Mouse (Mus musculus): Measurements from ENCODE around the gene Gm10271. TPM values are rescaled to one million over a fixed set of nuclear protein-coding genes. Genes with fewer than 3 reads are reported as not detected.
A peak's percentile ranks its signal among the peaks of the same experiment; 100 is the strongest.

Gm10271 gene
- polyA plus RNA-seq, 2 experiments = not detected

GRCm38 (mm10) chr10:116956483-116957158 lies 15.8 kb downstream of the Gm10271 start:
- H3K27ac ChIP-seq (replicated peaks; ENCODE audit: low read depth, low read length) = no peak overlapping the region
- TF ChIP-seq POLR2A (IDR thresholded peaks at IDR 0.05; ENCODE audit: borderline replicate concordance, extremely low read depth, insufficient read depth, insufficient read length) = no peak
- H3K9me3 ChIP-seq (ENCODE audit: control insufficient read depth, low read length) = no peaks in the 10 kb centered on the region; the same call in 1 of the 2 replicates
- H3K4me2 ChIP-seq (replicated peaks; ENCODE audit: low read depth, low read length, severe bottlenecking) = no peak overlapping the region
- no peak overlapping the region for H3K4me3 ChIP-seq (replicated peaks; ENCODE audit: low read length)
- 89% methylated on average over 11 of the region's 11 CpGs for WGBS
- no peaks in the 10 kb centered on the region for H3K27me3 ChIP-seq (ENCODE audit: control insufficient read depth, insufficient read depth, low read length)
- H3K36me3 ChIP-seq (ENCODE audit: control insufficient read depth, insufficient read depth, low read length) = no peaks in the 10 kb centered on the region
- no peak overlapping the region for H3K9ac ChIP-seq (ENCODE audit: low read depth, low read length, severe bottlenecking)
- ATAC-seq (ENCODE audit: low FRiP score, low read depth) = no peak
- DNase-seq (ENCODE audit: low spot score) = no peak
- H3K4me1 ChIP-seq (ENCODE audit: control insufficient read depth, insufficient read depth, low read length) = no peaks in the 10 kb centered on the region

GRCm38 (mm10) chr10:116955191-116955590 lies 17.2 kb downstream of the Gm10271 start:
- no peak for TF ChIP-seq POLR2A (IDR thresholded peaks at IDR 0.05; ENCODE audit: borderline replicate concordance, extremely low read depth, insufficient read depth, insufficient read length)
- Histone ChIP-seq H3K36me3 (ENCODE audit: control insufficient read depth, insufficient read depth, low read length) (no peaks in the 10 kb centered on the region), H3K4me1 (ENCODE audit: control insufficient read depth, insufficient read depth, low read length) (no peaks in the 10 kb centered on the region), H3K4me3 (replicated peaks; ENCODE audit: low read length) (no peak overlapping the region), H3K9ac (ENCODE audit: low read depth, low read length, severe bottlenecking) (no peak overlapping the region), H3K27me3 (ENCODE audit: control insufficient read depth, insufficient read depth, low read length) (no peaks in the 10 kb centered on the region), H3K27ac (replicated peaks; ENCODE audit: low read depth, low read length) (no peak overlapping the region), H3K9me3 (ENCODE audit: control insufficient read depth, low read length) (no peaks in the 10 kb centered on the region; the same call in 1 of the 2 replicates), H3K4me2 (replicated peaks; ENCODE audit: low read depth, low read length, severe bottlenecking) (no peak overlapping the region)
- ATAC-seq (ENCODE audit: low FRiP score, low read depth) (no peak), DNase-seq (ENCODE audit: low spot score) (no peak)
- WGBS = 88% methylated on average over 6 of the region's 6 CpGs

DNA sequence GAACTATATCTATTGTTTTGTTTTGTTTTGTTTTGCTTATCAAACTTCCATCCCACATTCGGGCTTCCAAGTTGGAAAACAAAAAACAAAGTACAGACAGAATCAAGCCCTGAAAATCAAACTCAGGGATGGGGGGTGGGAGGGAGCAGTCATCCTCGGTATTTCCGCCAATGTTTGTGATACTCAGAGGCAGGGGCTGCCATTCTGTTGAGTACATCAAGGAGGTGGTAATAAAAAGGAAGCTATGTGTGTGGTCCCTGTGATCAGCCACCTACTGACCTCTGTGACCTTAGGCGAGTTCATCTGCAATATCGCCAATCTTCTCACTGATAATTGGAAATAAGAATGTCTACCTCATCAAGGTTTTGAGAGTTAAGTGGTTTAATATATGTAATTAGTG lies 21.5 kb downstream of the Gm10271 start:
- no peak overlapping the region for H3K9ac ChIP-seq (ENCODE audit: low read depth, low read length, severe bottlenecking)
- no peak for DNase-seq (ENCODE audit: low spot score)
- WGBS = 19% methylated on average over 5 of the region's 5 CpGs
- peak overlapping the region; percentile 66 for H3K4me2 ChIP-seq (replicated peaks; ENCODE audit: low read depth, low read length, severe bottlenecking)
- H3K9me3 ChIP-seq (ENCODE audit: control insufficient read depth, low read length) = no peaks in the 10 kb centered on the region; the same call in 1 of the 2 replicates
- H3K4me3 ChIP-seq (replicated peaks; ENCODE audit: low read length) = peak overlapping the region; percentile 70
- H3K4me1 ChIP-seq (ENCODE audit: control insufficient read depth, insufficient read depth, low read length) = peaks cover 9% of the 10 kb centered on the region; the same call in 1 of the 2 replicates
- TF ChIP-seq POLR2A (IDR thresholded peaks at IDR 0.05; ENCODE audit: borderline replicate concordance, extremely low read depth, insufficient read depth, insufficient read length) = no peak
- no peak for ATAC-seq (ENCODE audit: low FRiP score, low read depth)
- no peak overlapping the region for H3K27ac ChIP-seq (replicated peaks; ENCODE audit: low read depth, low read length)
- no peaks in the 10 kb centered on the region for H3K36me3 ChIP-seq (ENCODE audit: control insufficient read depth, insufficient read depth, low read length)
- no peaks in the 10 kb centered on the region for H3K27me3 ChIP-seq (ENCODE audit: control insufficient read depth, insufficient read depth, low read length)

DNA sequence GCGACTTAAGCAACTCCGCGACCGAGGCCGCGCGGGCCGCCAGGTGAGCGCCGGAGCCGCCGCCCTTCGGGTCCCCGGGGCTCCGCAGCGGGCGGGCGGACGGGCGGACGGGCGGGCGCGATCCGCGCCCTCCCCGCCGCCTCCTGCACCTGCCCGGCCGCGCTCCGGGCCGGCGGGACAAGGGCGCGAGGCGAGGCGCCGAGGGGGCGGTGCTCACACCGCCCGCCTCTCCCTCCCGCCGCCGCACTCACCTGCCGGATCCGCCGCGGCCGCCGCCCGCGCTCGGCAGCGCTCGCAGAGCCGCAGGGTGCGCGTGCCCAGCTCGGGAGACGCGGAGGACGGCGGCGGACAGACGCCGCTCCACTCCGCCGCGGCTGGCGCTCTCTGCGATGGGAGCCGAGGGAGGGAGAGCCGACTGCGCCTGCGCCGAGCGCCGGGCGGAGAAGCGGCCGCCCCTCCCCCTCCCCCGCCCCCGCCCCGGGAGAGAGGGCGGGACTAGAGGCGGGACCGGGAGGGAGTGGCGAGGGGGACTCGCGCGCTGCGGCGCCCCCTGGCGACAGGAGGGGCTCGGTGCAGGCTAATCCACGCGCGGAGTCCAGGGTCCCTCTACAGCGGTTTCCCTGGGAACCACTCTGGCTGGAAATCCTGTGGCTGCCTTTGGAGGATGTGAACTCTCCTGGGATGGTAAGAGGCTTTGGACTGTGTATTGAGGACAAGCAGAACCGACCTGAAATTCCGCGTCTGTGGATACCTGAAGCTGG lies 22.2 kb downstream of the Gm10271 start, which contains the start of gene Rab3ip:
Gene Rab3ip, minus strand, starts transcription at position 761 of the 761 bp plus-strand sequence.
- Histone ChIP-seq H3K27me3 (ENCODE audit: control insufficient read depth, insufficient read depth, low read length) (no peaks in the 10 kb centered on the region), H3K27ac (replicated peaks; ENCODE audit: low read depth, low read length) (peak within 1 kb of the TSS; percentile 58), H3K4me3 (replicated peaks; ENCODE audit: low read length) (peak within 1 kb of the TSS; percentile 70), H3K36me3 (ENCODE audit: control insufficient read depth, insufficient read depth, low read length) (no peaks in the 10 kb centered on the region), H3K4me2 (replicated peaks; ENCODE audit: low read depth, low read length, severe bottlenecking) (peak within 1 kb of the TSS; percentile 66), H3K4me1 (ENCODE audit: control insufficient read depth, insufficient read depth, low read length) (peaks cover 9% of the 10 kb centered on the region; the same call in 1 of the 2 replicates), H3K9me3 (ENCODE audit: control insufficient read depth, low read length) (no peaks in the 10 kb centered on the region; the same call in 1 of the 2 replicates), H3K9ac (ENCODE audit: low read depth, low read length, severe bottlenecking) (peak within 1 kb of the TSS; percentile 77)
- DNase-seq (ENCODE audit: low spot score) (peak; percentile 87), ATAC-seq (ENCODE audit: low FRiP score, low read depth) (peak; percentile 94)
- under 1% methylated on average over 36 of the region's 103 CpGs for WGBS
- 0 out of 2 replicates have a peak, but pooled peaks have one; percentile 49 for TF ChIP-seq POLR2A (IDR thresholded peaks at IDR 0.05; ENCODE audit: borderline replicate concordance, extremely low read depth, insufficient read depth, insufficient read length)

All from limb, embryonic 14.5 days (tissue).